Mouse (Mus musculus) liver, postnatal 0 days (tissue): ENCODE measurements around the gene Ubap2.

Experiments
- CTCF ChIP-seq: sonication (generic); IDR thresholded peaks from 2 replicates; pipeline ENCODE4 v1.5.1; 2016; ENCODE audit warnings: antibody characterized with exemption, low read depth
- EP300 ChIP-seq: IDR thresholded peaks from 2 replicates; pipeline ENCODE4 v1.6.1; 2016; ENCODE audit warnings: antibody characterized with exemption, low read depth, mild to moderate bottlenecking

- TF ChIP-seq CTCF: no peak
- TF ChIP-seq EP300: no peak
Observed at GRCm38 (mm10) chr4:41289802-41290201, 14.9 kb upstream of the Ubap2 start.
